Mouse (Mus musculus) kidney, adult 2 months (tissue): ENCODE data around the gene Gramd1b.

Source experiments
- CTCF ChIP-seq: fragments of 200-500 bp; conservative IDR thresholded peaks from 2 replicates; pipeline ENCODE4 v1.5.1; 2011; ENCODE audit warnings: low read depth, mild to moderate bottlenecking, control low read depth, low read length, moderate library complexity, mixed read lengths; ENCODE audit not compliant: insufficient read depth, insufficient read length
- POLR2A ChIP-seq: fragments of 200-500 bp; IDR thresholded peaks from one replicate; pipeline ENCODE4 v1.6.1; 2011; ENCODE audit warnings: low read depth, low read length, control low read depth

DNA sequence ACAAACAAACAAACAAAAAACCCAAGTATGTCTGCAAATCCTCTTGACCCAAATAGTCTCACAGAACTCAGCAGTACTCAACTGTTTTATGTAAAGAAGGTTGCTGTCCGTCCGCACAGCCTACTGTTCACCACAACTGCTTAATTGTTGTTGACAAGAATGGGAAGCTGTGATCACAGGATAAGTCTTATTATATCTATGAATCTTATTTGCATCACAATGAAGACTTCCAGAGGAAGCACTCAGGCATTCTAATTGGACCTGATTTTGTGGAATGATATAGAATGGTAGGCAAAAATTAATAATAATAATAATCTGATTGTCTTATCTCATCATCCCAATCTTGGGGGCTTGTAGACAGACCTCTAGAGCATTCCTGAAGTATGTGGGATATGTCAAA, 181.1 kb downstream of the Gramd1b start:
- TF ChIP-seq POLR2A (no peak), CTCF (no peak)
